Mouse (Mus musculus): ENCODE measurements at regions not wholly inside any gene's neighbourhood (a gene's known extent, or its start where the extent isn't known, plus 50 kb on each side); places are given as distances from the start of the nearest gene placed in this dataset.

DNA sequence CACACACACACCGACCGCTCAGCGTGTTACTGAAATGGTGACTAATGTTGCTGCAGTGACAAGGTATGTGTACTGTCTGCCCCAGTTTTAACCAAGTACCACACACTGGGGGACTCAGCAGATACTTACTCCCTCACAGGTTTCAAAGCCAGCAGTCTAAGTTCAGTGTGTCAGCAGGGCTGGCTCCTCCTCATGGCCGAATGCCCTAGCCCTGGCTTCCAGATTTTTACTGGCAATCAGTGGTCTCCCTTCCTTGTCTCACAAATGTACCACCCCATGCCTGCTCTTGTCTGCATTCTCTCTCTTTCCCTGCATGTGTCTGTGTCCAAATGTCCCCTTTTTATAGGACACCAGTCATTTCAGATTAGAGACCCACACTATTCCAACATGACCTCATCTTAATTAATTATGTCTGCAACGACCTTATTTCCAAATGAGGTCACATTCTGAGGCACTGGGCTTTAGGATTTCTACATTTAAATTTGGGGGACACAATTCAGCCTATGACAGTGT is 114.7 kb downstream of the Uri1 start:
- TF ChIP-seq POLR2A (IDR thresholded peaks at IDR 0.05; ENCODE audit: control insufficient read depth, low read depth, low read length): no peak
- no peak for TF ChIP-seq CTCF (IDR thresholded peaks at IDR 0.05; ENCODE audit: control insufficient read depth, insufficient read depth, insufficient replicate concordance, low read depth, low read length)
